Mouse (Mus musculus) embryonic facial prominence, embryonic 13.5 days (tissue): Measurements from ENCODE around the gene Tead3. TPM values are rescaled to one million over a fixed set of nuclear protein-coding genes. Genes with fewer than 3 reads are reported as not detected.
"Not testable (repeated sequence)": the region's sequence is repeated elsewhere in the genome, so short reads cannot be mapped to it uniquely, and the experiment has no call there.

ENCODE experiments used
- ATAC-seq: fragments of 200-750 bp; cut with Nextera tagmentation; 2 replicates; pipeline ENCODE4 v1.8.0; 2017; ENCODE audit warnings: low read depth; ENCODE audit not compliant: insufficient number of reproducible peaks, insufficient read depth, low FRiP score, low TSS enrichment
- H3K27ac ChIP-seq: fragments of 300-500 bp; sonication (generic); 2 replicates; pipeline ENCODE4 v1.5.1; 2015; ENCODE audit warnings: moderate library complexity, mild to moderate bottlenecking, inconsistent platforms
- H3K27me3 ChIP-seq: fragments of 300-500 bp; sonication (generic); 2 replicates; pipeline ENCODE4 v1.6.1; 2015; ENCODE audit warnings: mild to moderate bottlenecking, inconsistent platforms
- H3K36me3 ChIP-seq: fragments of 300-500 bp; sonication (generic); 2 replicates; pipeline ENCODE4 v1.6.1; 2015; ENCODE audit warnings: mild to moderate bottlenecking, inconsistent platforms
- H3K4me1 ChIP-seq: fragments of 300-500 bp; sonication (generic); 2 replicates; pipeline ENCODE4 v1.6.1; 2015; ENCODE audit warnings: inconsistent platforms
- H3K4me2 ChIP-seq: fragments of 300-500 bp; sonication (generic); 2 replicates; pipeline ENCODE4 v1.6.1; 2015; ENCODE audit warnings: moderate library complexity, mild to moderate bottlenecking, inconsistent platforms
- H3K4me3 ChIP-seq: fragments of 300-500 bp; sonication (generic); 2 replicates; pipeline ENCODE4 v1.5.1; 2015; ENCODE audit warnings: mild to moderate bottlenecking, inconsistent platforms
- H3K9ac ChIP-seq: fragments of 300-500 bp; sonication (generic); 2 replicates; pipeline ENCODE4 v1.6.1; 2015; ENCODE audit warnings: mild to moderate bottlenecking, inconsistent platforms
- H3K9me3 ChIP-seq: fragments of 300-500 bp; sonication (generic); 2 replicates; pipeline ENCODE4 v1.6.1; 2016; ENCODE audit warnings: inconsistent platforms
- WGBS: fragments of 180-500 bp; shearing (Covaris S2); methylation state at CpG from one replicate; pipeline ENCODE4 v1.1.7; 2015; ENCODE audit warnings: mixed read lengths; 5-methylcytosine and 5-hydroxymethylcytosine counted together
- polyA plus RNA-seq: library from polyadenylated mRNA; unstranded; fragments of >200 nt; fragmentation: Nextera tagmentation; extraction: Ambion mirVana; gene quantifications from 2 replicates; pipeline ENCODE4 v1.2.1, GENCODE M21; 2015

Gene Tead3
- polyA plus RNA-seq, 1 experiment from 2014 or later: 18.9 TPM

DNA sequence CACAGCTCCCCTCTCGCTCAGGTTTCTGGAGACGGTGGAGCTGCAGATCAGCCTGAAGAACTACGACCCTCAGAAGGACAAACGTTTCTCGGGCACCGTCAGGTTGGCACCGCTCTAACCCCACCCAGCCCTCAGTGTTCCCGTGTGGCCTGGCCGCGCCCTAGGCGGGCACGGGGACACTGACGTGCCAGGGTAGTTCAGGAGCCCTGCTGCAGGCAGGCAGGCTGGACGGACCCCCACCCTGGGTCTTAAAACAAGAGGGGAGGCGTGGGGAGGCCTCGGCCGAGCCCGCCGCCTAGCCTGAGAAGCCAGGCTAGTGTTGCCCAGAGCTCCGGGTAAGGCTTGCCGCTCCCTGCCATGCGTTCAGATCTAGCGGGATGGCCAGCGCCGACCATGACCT lies 21.7 kb downstream of the Tead3 start:
- no peaks in the 10 kb centered on the region for H3K27me3 ChIP-seq
- no peak for ATAC-seq
- peak overlapping the region; percentile 91 for H3K4me2 ChIP-seq
- H3K27ac ChIP-seq: peak overlapping the region; percentile 97
- H3K9ac ChIP-seq: peak overlapping the region; percentile 100
- peaks cover 71% of the 10 kb centered on the region for H3K36me3 ChIP-seq
- peak overlapping the region; percentile 93 for H3K4me3 ChIP-seq
- WGBS: under 1% methylated on average over 25 of the region's 25 CpGs
- peaks cover 41% of the 10 kb centered on the region for H3K4me1 ChIP-seq
- H3K9me3 ChIP-seq: peaks cover 3% of the 10 kb centered on the region; the same call in 1 of the 2 replicates

DNA sequence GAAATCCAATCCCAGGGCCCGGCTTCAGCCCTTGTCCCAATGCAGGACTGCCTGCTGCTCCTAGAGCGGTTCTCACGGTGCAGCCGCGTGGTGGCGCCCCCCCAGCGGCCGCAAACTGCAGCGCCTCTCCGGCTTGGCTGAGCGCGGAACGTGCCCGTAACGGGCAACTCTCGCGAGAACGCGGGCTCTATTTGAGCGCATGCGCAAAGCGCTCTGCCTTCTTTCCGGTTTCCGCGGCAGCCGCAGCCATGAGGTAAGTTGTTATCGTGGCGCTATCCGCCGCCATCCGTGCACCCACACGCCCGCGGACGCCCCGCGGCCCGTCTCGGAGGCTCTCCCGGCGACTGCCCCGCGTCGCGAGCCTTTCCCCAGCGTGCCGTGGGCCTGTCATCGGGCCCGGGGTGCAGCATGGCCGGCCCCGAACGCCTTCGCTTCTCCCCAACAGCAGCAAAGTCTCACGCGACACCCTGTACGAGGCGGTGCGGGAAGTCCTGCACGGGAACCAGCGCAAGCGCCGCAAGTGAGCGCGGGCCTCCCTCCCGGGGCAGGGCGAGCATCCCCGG lies 22.2 kb downstream of the Tead3 start, which contains the start of gene Rpl10a:
Gene Rpl10a (plus strand): TSS at position 106 of the 563 bp plus-strand sequence.
- Histone ChIP-seq H3K9ac (peak within 1 kb of the TSS; percentile 100), H3K27me3 (no peaks in the 10 kb centered on the region), H3K27ac (peak within 1 kb of the TSS; percentile 97), H3K4me1 (peaks cover 36% of the 10 kb centered on the region), H3K4me2 (peak within 1 kb of the TSS; percentile 91), H3K9me3 (peaks cover 5% of the 10 kb centered on the region; the same call in 1 of the 2 replicates), H3K36me3 (peaks cover 69% of the 10 kb centered on the region), H3K4me3 (peak within 1 kb of the TSS; percentile 93)
- peak; percentile 79 for ATAC-seq
- under 1% methylated on average over 66 of the region's 67 CpGs for WGBS

DNA sequence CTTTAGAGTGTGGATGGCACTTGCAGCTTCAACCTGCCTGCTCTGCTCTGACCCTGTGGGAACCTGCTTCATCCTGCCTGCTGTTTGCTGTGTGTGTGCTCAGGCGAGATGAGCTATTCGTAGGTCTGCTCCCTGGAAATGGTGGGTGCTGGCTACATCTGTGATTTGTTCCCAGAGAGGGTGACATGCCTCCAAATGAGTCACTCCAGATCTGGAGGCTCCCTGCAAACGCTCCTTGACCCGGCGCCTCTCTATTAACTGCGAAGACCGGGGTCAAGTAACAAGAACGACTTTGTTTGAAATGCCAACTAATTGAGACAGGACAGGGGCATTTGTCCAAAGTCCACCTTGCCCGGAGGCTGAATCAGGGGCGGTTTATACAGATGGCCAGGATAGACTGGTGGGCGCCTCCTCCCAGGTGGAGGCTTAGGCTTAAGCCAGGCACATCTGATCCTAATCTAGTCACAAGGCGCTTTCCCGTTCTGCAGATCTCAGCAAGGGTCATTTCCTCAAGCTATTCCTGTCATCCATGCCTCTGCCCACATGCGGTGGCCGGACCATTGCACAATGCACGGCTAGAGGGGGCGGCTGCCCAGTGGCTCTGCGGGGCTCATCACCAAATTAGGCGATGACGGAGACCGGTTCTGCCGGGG lies 22.8 kb downstream of the Tead3 start:
- Histone ChIP-seq H3K27ac (peak overlapping the region; percentile 97), H3K27me3 (no peaks in the 10 kb centered on the region), H3K9me3 (peaks cover 5% of the 10 kb centered on the region; the same call in 1 of the 2 replicates), H3K4me3 (peak overlapping the region; percentile 93), H3K4me2 (peak overlapping the region; percentile 91), H3K4me1 (peaks cover 30% of the 10 kb centered on the region), H3K9ac (peak overlapping the region; percentile 100), H3K36me3 (peaks cover 64% of the 10 kb centered on the region)
- ATAC-seq: 0 out of 2 replicates have a peak, but pooled peaks have one; percentile 7
- WGBS: 3% methylated on average over 22 of the region's 22 CpGs

DNA sequence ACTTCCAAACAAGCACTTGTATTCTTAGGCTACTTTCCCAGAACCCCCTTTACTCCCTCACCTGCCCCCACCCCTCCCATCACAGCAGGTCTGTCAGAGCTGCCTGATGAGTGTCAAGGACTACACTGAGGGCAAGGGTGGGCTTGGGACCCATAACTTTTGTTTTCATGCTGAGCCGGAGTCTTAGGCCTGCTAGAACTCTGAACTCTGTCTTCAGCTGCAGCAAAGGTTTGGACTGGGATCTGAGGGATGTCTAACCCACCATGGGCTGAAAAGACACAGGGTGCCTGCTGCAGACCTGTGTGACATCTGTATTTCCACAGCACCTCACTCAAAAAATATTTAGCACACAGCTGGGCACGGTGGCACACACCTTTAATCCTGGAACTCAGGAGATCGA lies 23.7 kb downstream of the Tead3 start:
- peaks cover 21% of the 10 kb centered on the region for H3K4me1 ChIP-seq
- whole genome bisulfite sequencing: 67% methylated on average over 3 of the region's 3 CpGs
- H3K36me3 ChIP-seq: peaks cover 64% of the 10 kb centered on the region

DNA sequence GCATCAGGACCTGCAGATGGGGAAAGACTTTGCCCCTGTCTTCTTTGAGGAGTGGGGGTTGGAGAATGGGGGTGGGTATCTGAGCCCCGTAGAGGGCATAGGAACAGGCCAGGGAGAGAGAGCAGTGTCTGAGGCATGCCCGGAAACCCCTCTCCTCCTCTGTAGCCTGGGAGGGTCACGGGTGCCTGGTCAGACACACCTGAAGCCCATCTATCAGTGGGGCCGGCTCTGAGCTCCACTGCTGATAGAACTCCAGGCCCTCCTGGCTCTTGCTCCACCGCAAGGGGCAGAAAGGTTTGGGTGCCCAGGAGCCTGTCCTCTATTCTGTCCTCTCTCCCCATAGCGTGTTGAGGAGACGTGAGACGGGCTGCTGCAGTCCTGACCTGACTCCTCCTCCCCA lies 24.9 kb downstream of the Tead3 start:
- H3K4me1 ChIP-seq: peaks cover 18% of the 10 kb centered on the region
- no peak for ATAC-seq
- no peak overlapping the region for H3K4me3 ChIP-seq
- H3K9ac ChIP-seq: no peak overlapping the region
- WGBS: 83% methylated on average over 8 of the region's 8 CpGs
- no peak overlapping the region for H3K27ac ChIP-seq
- peaks cover 5% of the 10 kb centered on the region; the same call in 1 of the 2 replicates for H3K9me3 ChIP-seq
- H3K4me2 ChIP-seq: no peak overlapping the region
- H3K36me3 ChIP-seq: peaks cover 64% of the 10 kb centered on the region
- no peaks in the 10 kb centered on the region for H3K27me3 ChIP-seq

More for the DNA sequence above, 23.7 kb downstream of the Tead3 start:
- H3K27me3 ChIP-seq: no peaks in the 10 kb centered on the region
- no peak overlapping the region for H3K4me3 ChIP-seq
- peak overlapping the region; percentile 100 for H3K9ac ChIP-seq
- H3K9me3 ChIP-seq: peaks cover 5% of the 10 kb centered on the region; the same call in 1 of the 2 replicates
- peak overlapping the region; percentile 97; the same call in 1 of the 2 replicates for H3K27ac ChIP-seq
- no peak overlapping the region for H3K4me2 ChIP-seq
- no peak for ATAC-seq

DNA sequence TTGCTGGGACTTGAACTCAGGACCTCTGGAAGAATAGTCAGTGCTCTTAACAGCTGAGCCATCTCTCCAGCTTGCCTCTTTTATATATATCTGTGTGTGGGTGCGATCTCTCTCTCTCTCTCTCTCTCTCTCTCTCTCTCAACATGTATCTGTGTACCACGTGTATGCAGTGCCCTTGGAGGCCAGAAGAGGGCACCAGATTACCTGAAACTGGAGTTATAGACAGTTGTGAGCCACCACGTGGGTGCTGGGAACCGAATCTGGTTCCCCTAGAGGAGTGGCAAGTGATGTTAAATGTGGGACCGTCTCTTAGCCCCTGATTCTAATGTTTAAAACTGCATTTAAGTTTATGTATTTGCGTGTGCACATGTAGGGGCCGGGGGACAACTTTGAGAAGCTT lies 26.2 kb downstream of the Tead3 start:
- not testable (repeated sequence) for ATAC-seq, H3K9me3 ChIP-seq, H3K9ac ChIP-seq, H3K4me1 ChIP-seq, H3K27ac ChIP-seq, H3K4me3 ChIP-seq, H3K4me2 ChIP-seq, H3K27me3 ChIP-seq
- peaks cover 64% of the 10 kb centered on the region for H3K36me3 ChIP-seq
- 94% methylated on average over 7 of the region's 7 CpGs for WGBS

DNA sequence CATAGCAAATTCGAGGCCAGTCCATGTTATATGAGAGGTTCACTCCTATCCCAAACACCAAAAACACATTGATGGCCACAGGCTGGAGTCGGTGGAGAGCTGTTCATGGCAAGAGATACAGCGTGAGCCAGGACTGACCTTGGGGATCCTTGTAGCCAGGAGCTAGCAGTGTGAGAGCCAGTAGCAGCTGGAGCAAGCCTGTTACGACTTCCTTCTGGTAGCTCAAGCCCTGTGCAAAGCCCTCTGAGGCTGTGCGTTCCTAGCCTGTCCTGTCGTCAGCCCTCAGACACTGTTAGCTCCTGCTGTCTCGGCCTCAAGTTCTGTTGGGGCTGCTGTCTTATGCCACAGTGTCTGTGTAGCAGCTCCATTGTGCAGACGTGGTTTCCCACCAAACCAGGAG lies 26.8 kb downstream of the Tead3 start:
- Histone ChIP-seq H3K9ac (no peak overlapping the region), H3K36me3 (peaks cover 65% of the 10 kb centered on the region), H3K4me2 (no peak overlapping the region), H3K27ac (no peak overlapping the region), H3K4me1 (peaks cover 8% of the 10 kb centered on the region), H3K9me3 (peaks cover 5% of the 10 kb centered on the region; the same call in 1 of the 2 replicates), H3K27me3 (no peaks in the 10 kb centered on the region), H3K4me3 (no peak overlapping the region)
- ATAC-seq: no peak
- WGBS: 88% methylated on average over 8 of the region's 8 CpGs

DNA sequence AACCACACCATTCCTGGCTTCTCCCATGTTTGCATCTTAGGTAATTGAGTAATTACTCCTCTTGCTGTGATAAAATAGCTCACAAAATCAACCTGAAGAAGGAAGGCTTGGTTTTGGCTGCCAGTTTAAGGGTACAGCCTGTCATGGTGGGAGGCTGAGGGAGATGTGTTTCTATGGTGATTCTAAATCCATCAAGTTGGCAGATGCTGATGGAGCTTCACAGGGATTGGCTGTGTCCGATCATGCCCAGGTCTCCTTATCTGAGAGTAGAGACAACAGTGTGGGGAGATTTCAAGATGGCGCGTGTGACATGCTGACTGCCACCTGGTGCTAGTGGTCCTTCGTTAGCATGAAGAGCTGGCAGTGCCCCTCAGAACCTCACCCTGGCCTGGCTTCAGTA lies 28.9 kb downstream of the Tead3 start:
- Histone ChIP-seq H3K9ac (no peak overlapping the region), H3K4me2 (no peak overlapping the region), H3K36me3 (peaks cover 86% of the 10 kb centered on the region), H3K4me1 (no peaks in the 10 kb centered on the region), H3K4me3 (no peak overlapping the region), H3K27ac (no peak overlapping the region), H3K9me3 (peaks cover 5% of the 10 kb centered on the region; the same call in 1 of the 2 replicates), H3K27me3 (no peaks in the 10 kb centered on the region)
- no peak for ATAC-seq
- WGBS: 98% methylated on average over 4 of the region's 4 CpGs

DNA sequence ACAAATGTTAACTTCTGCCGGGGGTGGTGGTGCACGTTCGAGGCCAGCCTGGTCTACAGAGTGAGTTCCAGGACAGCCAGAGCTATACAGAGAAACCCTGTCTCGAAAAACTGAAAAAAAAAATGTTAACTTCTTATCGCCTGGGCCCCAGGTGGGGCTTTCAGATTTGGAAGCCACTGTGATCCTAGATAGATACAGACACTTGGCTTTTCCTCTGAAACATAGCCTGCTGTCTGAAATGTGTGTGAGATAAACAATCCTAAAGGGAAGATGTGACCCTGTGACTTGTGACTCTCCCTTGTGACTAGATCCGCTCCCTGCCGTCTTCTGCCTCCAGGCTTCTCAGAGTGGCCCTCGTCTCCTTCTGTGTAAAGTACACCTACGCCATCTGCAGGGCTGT lies 32.9 kb downstream of the Tead3 start:
- Histone ChIP-seq H3K36me3 (peaks cover 67% of the 10 kb centered on the region), H3K4me2 (no peak overlapping the region), H3K27me3 (no peaks in the 10 kb centered on the region), H3K27ac (no peak overlapping the region), H3K9ac (no peak overlapping the region), H3K4me3 (no peak overlapping the region), H3K9me3 (no peaks in the 10 kb centered on the region), H3K4me1 (peaks cover 20% of the 10 kb centered on the region)
- WGBS: 80% methylated on average over 9 of the region's 9 CpGs
- ATAC-seq: no peak

DNA sequence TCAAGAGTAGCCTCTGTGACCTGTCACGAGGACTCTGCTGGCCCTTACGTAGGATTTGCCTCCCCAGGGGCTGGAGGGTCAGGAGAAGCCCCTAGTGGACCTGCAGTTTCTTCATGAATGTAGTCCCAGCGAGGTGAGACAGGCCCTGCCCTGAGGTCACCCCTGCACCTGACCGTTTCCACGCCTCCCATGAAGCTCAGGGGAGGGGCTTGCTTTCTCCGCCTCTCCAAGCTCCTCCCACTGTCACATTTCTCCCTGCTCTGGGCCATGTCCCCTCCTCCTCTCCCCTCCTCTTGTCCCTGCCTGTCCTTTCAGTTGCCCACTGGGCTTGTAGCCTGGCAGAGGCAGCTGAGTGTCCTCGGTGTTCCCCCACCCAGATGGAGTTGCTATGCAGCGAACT lies 33.5 kb downstream of the Tead3 start:
- WGBS: 64% methylated on average over 8 of the region's 8 CpGs
- peaks cover 20% of the 10 kb centered on the region for H3K4me1 ChIP-seq
- no peak for ATAC-seq
- H3K9ac ChIP-seq: no peak overlapping the region
- no peaks in the 10 kb centered on the region for H3K27me3 ChIP-seq
- H3K9me3 ChIP-seq: no peaks in the 10 kb centered on the region
- no peak overlapping the region for H3K4me3 ChIP-seq
- no peak overlapping the region for H3K4me2 ChIP-seq
- H3K27ac ChIP-seq: no peak overlapping the region
- H3K36me3 ChIP-seq: peaks cover 61% of the 10 kb centered on the region

DNA sequence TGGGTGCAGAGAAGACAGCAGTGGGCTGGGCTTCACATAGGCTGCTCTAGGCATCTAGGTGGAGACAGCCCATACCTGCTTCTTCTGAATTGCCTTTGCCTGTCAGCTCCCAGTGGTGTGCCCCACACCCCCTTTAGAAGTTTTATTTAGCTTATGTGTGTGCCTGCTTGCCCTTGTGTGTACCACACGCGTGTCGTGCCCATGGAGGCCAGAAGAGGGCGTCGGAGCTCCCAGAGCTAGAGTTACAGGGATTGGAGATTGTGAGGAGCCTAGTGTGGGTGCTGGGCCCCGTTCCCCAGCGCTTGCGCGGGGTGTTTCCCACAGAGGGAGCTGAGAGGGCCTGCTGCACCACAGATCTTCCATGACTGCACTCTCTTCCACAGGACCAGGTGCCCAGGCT lies 34.1 kb downstream of the Tead3 start:
- no peaks in the 10 kb centered on the region for H3K27me3 ChIP-seq
- H3K4me1 ChIP-seq: peaks cover 20% of the 10 kb centered on the region
- ATAC-seq: no peak
- H3K4me2 ChIP-seq: no peak overlapping the region
- peaks cover 56% of the 10 kb centered on the region for H3K36me3 ChIP-seq
- H3K27ac ChIP-seq: no peak overlapping the region
- H3K9ac ChIP-seq: no peak overlapping the region
- no peaks in the 10 kb centered on the region for H3K9me3 ChIP-seq
- no peak overlapping the region for H3K4me3 ChIP-seq
- 89% methylated on average over 9 of the region's 9 CpGs for WGBS

DNA sequence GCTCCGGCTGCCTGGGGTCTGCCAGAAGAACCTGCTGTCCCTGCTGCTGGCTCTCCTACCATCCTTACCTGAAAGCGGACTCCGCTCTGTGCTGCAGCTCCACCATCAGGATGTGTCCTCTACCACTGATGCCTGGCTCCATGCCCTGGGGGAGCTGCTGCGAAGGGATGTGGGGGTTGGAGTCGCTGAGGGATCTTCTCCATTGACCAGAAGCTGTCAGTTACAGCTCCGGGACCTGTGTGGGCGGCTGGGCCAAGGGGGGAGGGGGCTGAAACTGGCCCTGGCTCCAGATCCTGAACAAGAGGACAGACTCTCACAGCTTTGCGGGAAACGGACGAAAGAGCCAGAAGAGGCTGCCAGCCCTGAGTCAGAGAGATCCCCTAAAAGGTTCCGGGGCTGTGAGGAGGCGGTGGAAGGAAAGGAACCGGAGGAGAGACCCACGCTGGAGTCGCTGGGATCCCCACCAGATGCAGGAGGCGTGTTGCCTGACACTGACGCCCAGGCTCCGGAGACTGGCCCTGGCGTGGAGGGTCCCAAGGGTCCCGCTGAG lies 34.9 kb downstream of the Tead3 start:
- ATAC-seq: no peak
- 63% methylated on average over 20 of the region's 20 CpGs for WGBS
- peaks cover 48% of the 10 kb centered on the region for H3K36me3 ChIP-seq
- no peaks in the 10 kb centered on the region for H3K9me3 ChIP-seq
- no peaks in the 10 kb centered on the region for H3K27me3 ChIP-seq
- peak overlapping the region; percentile 29; the same call in 1 of the 2 replicates for H3K4me2 ChIP-seq
- no peak overlapping the region for H3K27ac ChIP-seq
- peak overlapping the region; percentile 53 for H3K9ac ChIP-seq
- no peak overlapping the region for H3K4me3 ChIP-seq
- H3K4me1 ChIP-seq: peaks cover 20% of the 10 kb centered on the region
